Mouse (Mus musculus): ENCODE measurements around the gene Gemin5.

DNA sequence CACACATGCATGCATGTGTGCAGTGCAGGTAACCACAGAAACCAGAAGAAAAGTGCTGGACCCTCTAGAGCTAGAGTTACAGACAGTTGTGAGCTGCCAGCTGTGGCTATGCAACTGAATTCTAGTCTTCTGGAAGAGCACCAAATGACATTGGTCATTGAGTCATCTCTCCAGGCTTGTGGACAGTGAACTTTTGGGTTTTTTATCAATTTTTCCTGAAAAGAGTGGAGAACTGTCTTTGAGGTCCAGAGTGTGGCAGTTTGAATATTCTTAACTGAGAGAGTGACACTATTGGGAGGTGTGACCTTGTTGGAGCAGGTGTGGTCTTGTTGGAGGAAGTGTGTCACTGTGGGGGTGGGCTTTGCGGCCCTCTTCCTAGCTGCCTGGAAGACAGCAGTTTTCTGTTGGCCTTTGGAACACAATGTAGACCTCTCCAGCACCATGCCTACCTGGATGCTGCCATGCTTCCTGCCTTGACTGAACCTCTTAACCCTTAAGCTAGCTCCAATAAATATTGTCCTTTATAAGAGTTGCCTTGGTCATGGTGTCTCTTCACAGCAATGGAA lies 42.1 kb upstream of the Gemin5 start:
- TF ChIP-seq CTCF (IDR thresholded peaks at IDR 0.05; ENCODE audit: low read depth) (no peak), EP300 (IDR thresholded peaks at IDR 0.05; ENCODE audit: low read depth) (no peak)
